10 mouse cellular contexts compared by ENCODE assay signal in the genomic region with DNA sequence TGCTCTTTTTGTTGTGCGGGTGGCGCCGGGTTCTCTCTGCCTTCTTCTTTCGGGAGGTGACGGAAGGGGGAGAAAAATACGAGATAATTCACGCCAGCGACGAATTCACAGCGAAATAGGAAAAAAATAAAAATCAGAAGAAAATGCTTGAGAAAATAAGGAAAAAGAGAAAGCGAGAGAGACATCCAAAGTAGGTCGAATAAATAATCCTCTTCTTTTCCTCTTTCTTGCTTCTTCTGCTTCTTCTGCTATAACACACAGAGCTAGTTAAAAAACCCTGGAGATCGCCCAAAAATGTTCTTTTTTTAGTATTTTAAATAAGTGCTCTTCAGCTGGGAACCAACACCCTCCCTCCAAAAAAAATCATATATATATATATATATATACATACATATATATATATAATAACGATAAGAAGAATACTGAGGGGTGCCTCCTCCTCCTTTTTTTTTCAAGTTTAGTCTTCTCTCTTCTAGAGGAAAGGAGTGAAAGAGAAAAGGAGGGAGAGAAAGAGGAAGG. TPM values are rescaled to one million over a fixed set of nuclear protein-coding genes. Genes with fewer than 3 reads are reported as not detected.
A peak's percentile ranks its signal among the peaks of the same experiment; 100 is the strongest.
DNase-seq lines count a peak whose midpoint lies in the region; ATAC-seq and TF ChIP-seq lines count a peak whose summit lies in the region.
"Had no signal": no experiment of that assay in that cellular context is flagged by ENCODE, and none has a peak within 500 bp of the region (broad histone marks: within the 10 kb centered on the region; RNA-seq: fewer than 3 reads in every experiment).

Gene Nr2f1, minus strand, starts transcription at position 116 of the 519 bp plus-strand sequence.

- H3K9ac ChIP-seq in embryonic facial prominence, embryonic 15.5 days = peak within 1 kb of the TSS; percentile 72

- peak within 1 kb of the TSS; percentile 88 for H3K4me3 ChIP-seq in heart, embryonic 10.5 days
- peak within 1 kb of the TSS; percentile 59 for H3K4me3 ChIP-seq in C2C12 (ENCODE audit: insufficient read depth, poor library complexity, severe bottlenecking)
- peak within 1 kb of the TSS; percentile 68 for H3K4me3 ChIP-seq in embryonic facial prominence, embryonic 15.5 days (replicated peaks)
- H3K4me3 ChIP-seq in olfactory bulb, adult 2 months (ENCODE audit: insufficient read depth, low read depth, low read length) = peak within 1 kb of the TSS; percentile 80

- TF ChIP-seq CTCF in C2C12 (IDR thresholded peaks at IDR 0.05; ENCODE audit: control insufficient read depth, insufficient read depth, insufficient read length) = no peak
- no peak for TF ChIP-seq CTCF in olfactory bulb, adult 2 months (IDR thresholded peaks at IDR 0.05; ENCODE audit: insufficient read depth, low read depth, low read length)

- H3K36me3 ChIP-seq in heart, embryonic 10.5 days = 0 out of 2 replicates have a peak, but pooled peaks cover 8% of the 10 kb centered on the region
- H3K36me3 ChIP-seq in C2C12 (ENCODE audit: control insufficient read depth, insufficient read depth) = no peaks in the 10 kb centered on the region
- H3K36me3 ChIP-seq in embryonic facial prominence, embryonic 15.5 days = no peaks in the 10 kb centered on the region

- no peak for ATAC-seq in embryonic facial prominence, embryonic 15.5 days (ENCODE audit: insufficient number of reproducible peaks, low FRiP score, low TSS enrichment, low read depth)

- peaks cover 25% of the 10 kb centered on the region for H3K79me2 ChIP-seq in C2C12 (ENCODE audit: control insufficient read depth, insufficient read depth)

- peak within 1 kb of the TSS; percentile 82 for H3K4me2 ChIP-seq in embryonic facial prominence, embryonic 15.5 days (replicated peaks)

- H3K27ac ChIP-seq in heart, embryonic 10.5 days = peak within 1 kb of the TSS; percentile 95
- H3K27ac ChIP-seq in embryonic facial prominence, embryonic 15.5 days (replicated peaks) = peak within 1 kb of the TSS; percentile 95
- H3K27ac ChIP-seq in olfactory bulb, adult 2 months (ENCODE audit: insufficient read depth, low read depth, low read length) = peak within 1 kb of the TSS; percentile 53
- H3K27ac ChIP-seq: macrophage had no signal

- peaks cover 21% of the 10 kb centered on the region for H3K27me3 ChIP-seq in heart, embryonic 10.5 days (ENCODE audit: insufficient read depth, poor library complexity, severe bottlenecking)
- H3K27me3 ChIP-seq in C2C12 (ENCODE audit: control insufficient read depth, insufficient read depth, insufficient read length) = no peaks in the 10 kb centered on the region
- H3K27me3 ChIP-seq in embryonic facial prominence, embryonic 15.5 days = peaks cover 42% of the 10 kb centered on the region
- H3K27me3 ChIP-seq: CH12.LX had no signal

- H3K4me1 ChIP-seq in heart, embryonic 10.5 days = peaks cover 23% of the 10 kb centered on the region
- H3K4me1 ChIP-seq in embryonic facial prominence, embryonic 15.5 days = peaks cover 36% of the 10 kb centered on the region
- H3K4me1 ChIP-seq in olfactory bulb, adult 2 months (ENCODE audit: control insufficient read depth, insufficient read depth, low read length) = peaks cover 18% of the 10 kb centered on the region

- 2% methylated on average over 14 of the region's 14 CpGs for whole genome bisulfite sequencing in heart, embryonic 10.5 days
- 2% methylated on average over 14 of the region's 14 CpGs for WGBS in embryonic facial prominence, embryonic 15.5 days
- 2% methylated on average over 14 of the region's 14 CpGs for WGBS in olfactory bulb, adult 2 months

- peak within 1 kb of the TSS; percentile 90 for H3ac ChIP-seq in C2C12 (ENCODE audit: control insufficient read depth, insufficient read length, low read depth)

- H3K79me3 ChIP-seq in C2C12 (ENCODE audit: low read depth) = peaks cover 5% of the 10 kb centered on the region

- H3K9me3 ChIP-seq in heart, embryonic 10.5 days = no peaks in the 10 kb centered on the region
- no peaks in the 10 kb centered on the region for H3K9me3 ChIP-seq in embryonic facial prominence, embryonic 15.5 days (replicated peaks)

- DNase-seq in heart, embryonic 10.5 days (ENCODE audit: low spot score) = no peak
- DNase-seq in heart, adult 11 months = no peak
- DNase-seq in left cerebral cortex, postnatal 25 days (ENCODE audit: low spot score in 2 of 2) = no peak
- DNase-seq in ovary, adult 18-20 months (ENCODE audit: low spot score) = no peak
- no peak for DNase-seq in thymus, postnatal 10 days (ENCODE audit: low spot score in 2 of 2)

- intact Hi-C loops in left cerebral cortex, postnatal 25 days (cut with DNase I) = loop anchor here (5.0 to 10.0 kb wide), 10 partner anchors 228 to 1645 kb away; no protein-coding TSS in a partner anchor

- TF ChIP-seq POLR2A in olfactory bulb, adult 2 months (IDR thresholded peaks at IDR 0.05; ENCODE audit: insufficient read depth, low read depth, low read length) = no peak

TF ChIP-seq in C2C12, 6 proteins besides CTCF, POLR2A, EP300 and RAD21:
- TF ChIP-seq MYOG (IDR thresholded peaks at IDR 0.05; ENCODE audit: control insufficient read depth, extremely low read depth, insufficient read length) (no peak), MYOD1 (IDR thresholded peaks at IDR 0.05; ENCODE audit: control insufficient read depth, insufficient read length, low read depth) (no peak), USF1 (IDR thresholded peaks at IDR 0.05; ENCODE audit: low read depth) (no peak), MAX (IDR thresholded peaks at IDR 0.05) (no peak)

RNA-seq across cellular contexts. Expression of gene Nr2f1, which starts in this region (rescaled TPM):
- polyA plus RNA-seq in heart, embryonic 10.5 days (2016; fragmentation: Nextera tagmentation; extraction: Ambion mirVana) = 6.0 and 13.8 TPM in 2 replicates
- polyA plus RNA-seq in C2C12 (2012; fragmentation: generic; extraction: Trizol) = 6.8 TPM
- 14.5 and 18.4 TPM in 2 replicates for polyA plus RNA-seq in embryonic facial prominence, embryonic 15.5 days (2015; fragmentation: Nextera tagmentation; extraction: Ambion mirVana)
- total RNA-seq in left cerebral cortex, postnatal 25 days (2021) = 100 to 1,000 TPM; 114 to 122 TPM
- not detected in 2 replicates for polyA plus RNA-seq in olfactory bulb, adult 2 months (2012; ENCODE audit: insufficient read depth, insufficient read length, low replicate concordance, missing spikeins)
- total RNA-seq: CH12.LX had no signal
- polyA plus RNA-seq: macrophage had no signal
